Mouse (Mus musculus) stomach, embryonic 14.5 days (tissue): ENCODE data around the gene Eya3. TPM values are rescaled to one million over a fixed set of nuclear protein-coding genes. Genes with fewer than 3 reads are reported as not detected.

ENCODE experiments used
- ATAC-seq: fragments of 200-750 bp; cut with Nextera tagmentation; 2 replicates; pipeline ENCODE4 v1.8.0; 2017; ENCODE audit warnings: low read depth, moderate TSS enrichment; ENCODE audit not compliant: insufficient number of reproducible peaks, insufficient read depth, low FRiP score
- H3K27ac ChIP-seq: fragments of 300-500 bp; sonication (generic); 2 replicates; pipeline ENCODE4 v1.5.1; 2014; ENCODE audit warnings: mild to moderate bottlenecking, low read length, moderate library complexity, mixed read lengths
- H3K27me3 ChIP-seq: fragments of 300-500 bp; sonication (generic); 2 replicates; pipeline ENCODE4 v1.6.1; 2014; ENCODE audit warnings: low read length, control low read depth, mixed read lengths; ENCODE audit not compliant: control insufficient read depth, insufficient read depth
- H3K36me3 ChIP-seq: fragments of 300-500 bp; sonication (generic); 2 replicates; pipeline ENCODE4 v1.6.1; 2014; ENCODE audit warnings: mild to moderate bottlenecking, control low read depth, low read length, moderate library complexity, mixed read lengths; ENCODE audit not compliant: control insufficient read depth, insufficient read depth
- H3K4me1 ChIP-seq: fragments of 300-500 bp; sonication (generic); 2 replicates; pipeline ENCODE4 v1.6.1; 2014; ENCODE audit warnings: low read length, control low read depth, mixed read lengths; ENCODE audit not compliant: control insufficient read depth, insufficient read depth
- H3K4me2 ChIP-seq: fragments of 300-500 bp; sonication (generic); replicated peaks from 2 replicates; pipeline ENCODE4 v1.6.1; 2014; ENCODE audit warnings: low read depth, low read length, control low read depth
- H3K4me3 ChIP-seq: fragments of 300-500 bp; sonication (generic); 2 replicates; pipeline ENCODE4 v1.5.1; 2014; ENCODE audit warnings: low read depth, low read length, control low read depth
- H3K9ac ChIP-seq: fragments of 300-500 bp; sonication (generic); replicated peaks from 2 replicates; pipeline ENCODE4 v1.6.1; 2014; ENCODE audit warnings: low read depth, mild to moderate bottlenecking, control low read depth, low read length, moderate library complexity, mixed read lengths
- H3K9me3 ChIP-seq: fragments of 300-500 bp; sonication (generic); 2 replicates; pipeline ENCODE4 v1.6.1; 2016; ENCODE audit warnings: low read depth, low read length, control low read depth; ENCODE audit not compliant: control insufficient read depth
- WGBS: fragments of 180-500 bp; shearing (Covaris S2); extraction: QIAGEN DNeasy Blood & Tissue Kit; methylation state at CpG from one replicate; pipeline ENCODE4 v1.1.7; 2014; 5-methylcytosine and 5-hydroxymethylcytosine counted together
- polyA plus RNA-seq: library from polyadenylated mRNA; unstranded; fragments of >200 nt; fragmentation: Nextera tagmentation; extraction: Ambion mirVana; gene quantifications from 2 replicates; pipeline ENCODE4 v1.2.1, GENCODE M21; 2014

The Eya3 gene
- polyA plus RNA-seq, 1 experiment from 2014 or later, result 32.3 TPM

GRCm38 (mm10) chr4:132713181-132713580 lies 74.4 kb downstream of the Eya3 start:
- Histone ChIP-seq H3K4me2 (no peak overlapping the region), H3K4me3 (no peak overlapping the region), H3K9ac (no peak overlapping the region), H3K27ac (no peak overlapping the region), H3K27me3 (no peaks in the 10 kb centered on the region), H3K9me3 (no peaks in the 10 kb centered on the region), H3K4me1 (no peaks in the 10 kb centered on the region), H3K36me3 (peaks cover 58% of the 10 kb centered on the region)
- WGBS, result 94% methylated on average over 7 of the region's 7 CpGs
- ATAC-seq, result no peak

- peaks cover 38% of the 10 kb centered on the region; the same call in 1 of the 2 replicates for H3K36me3 ChIP-seq
Measured at GRCm38 (mm10) chr4:132718251-132718650, 79.5 kb downstream of the Eya3 start.

DNA sequence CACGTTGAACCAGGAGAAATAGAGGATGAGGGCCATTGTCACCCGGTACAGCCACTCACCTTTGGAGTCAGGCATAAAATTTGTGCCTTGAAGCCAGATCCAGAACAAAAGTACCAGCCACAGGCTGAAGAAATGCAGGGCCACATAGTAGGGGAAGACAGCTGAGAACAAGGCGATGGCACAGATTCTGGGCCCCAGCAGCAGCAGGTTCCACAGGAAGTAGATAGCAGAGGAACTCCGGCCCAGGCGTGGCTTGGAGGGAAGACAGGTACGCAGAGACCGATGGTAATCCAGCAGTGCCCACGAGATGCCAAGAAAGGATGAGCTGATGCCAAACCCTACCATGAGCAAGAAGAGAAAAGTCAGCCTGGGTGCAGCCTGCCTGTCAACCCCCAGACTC lies 89.4 kb downstream of the Eya3 start:
- H3K36me3 ChIP-seq, result peaks cover 10% of the 10 kb centered on the region; the same call in 1 of the 2 replicates
- H3K4me2 ChIP-seq, result no peak overlapping the region
- H3K9ac ChIP-seq, result no peak overlapping the region
- H3K9me3 ChIP-seq, result no peaks in the 10 kb centered on the region
- no peaks in the 10 kb centered on the region for H3K27me3 ChIP-seq
- H3K4me3 ChIP-seq, result no peak overlapping the region
- no peak for ATAC-seq
- H3K4me1 ChIP-seq, result no peaks in the 10 kb centered on the region
- WGBS, result 92% methylated on average over 8 of the region's 8 CpGs
- no peak overlapping the region for H3K27ac ChIP-seq

More at GRCm38 (mm10) chr4:132718251-132718650, 79.5 kb downstream of the Eya3 start:
- Histone ChIP-seq H3K4me2 (no peak overlapping the region), H3K9me3 (no peaks in the 10 kb centered on the region), H3K27me3 (no peaks in the 10 kb centered on the region), H3K4me1 (no peaks in the 10 kb centered on the region), H3K27ac (no peak overlapping the region), H3K4me3 (no peak overlapping the region), H3K9ac (no peak overlapping the region)
- ATAC-seq, result no peak
- 95% methylated on average over 1 of the region's 1 CpGs for whole genome bisulfite sequencing

- no peak for ATAC-seq
- peak overlapping the region; percentile 52 for H3K9ac ChIP-seq
- H3K9me3 ChIP-seq, result no peaks in the 10 kb centered on the region
- WGBS, result 46% methylated on average over 12 of the region's 12 CpGs
- no peaks in the 10 kb centered on the region for H3K27me3 ChIP-seq
- no peaks in the 10 kb centered on the region for H3K36me3 ChIP-seq
- no peaks in the 10 kb centered on the region for H3K4me1 ChIP-seq
- peak overlapping the region; percentile 94 for H3K4me2 ChIP-seq
- no peak overlapping the region for H3K27ac ChIP-seq
- peak overlapping the region; percentile 52 for H3K4me3 ChIP-seq
Measured at GRCm38 (mm10) chr4:132731616-132732015, 92.8 kb downstream of the Eya3 start.

DNA sequence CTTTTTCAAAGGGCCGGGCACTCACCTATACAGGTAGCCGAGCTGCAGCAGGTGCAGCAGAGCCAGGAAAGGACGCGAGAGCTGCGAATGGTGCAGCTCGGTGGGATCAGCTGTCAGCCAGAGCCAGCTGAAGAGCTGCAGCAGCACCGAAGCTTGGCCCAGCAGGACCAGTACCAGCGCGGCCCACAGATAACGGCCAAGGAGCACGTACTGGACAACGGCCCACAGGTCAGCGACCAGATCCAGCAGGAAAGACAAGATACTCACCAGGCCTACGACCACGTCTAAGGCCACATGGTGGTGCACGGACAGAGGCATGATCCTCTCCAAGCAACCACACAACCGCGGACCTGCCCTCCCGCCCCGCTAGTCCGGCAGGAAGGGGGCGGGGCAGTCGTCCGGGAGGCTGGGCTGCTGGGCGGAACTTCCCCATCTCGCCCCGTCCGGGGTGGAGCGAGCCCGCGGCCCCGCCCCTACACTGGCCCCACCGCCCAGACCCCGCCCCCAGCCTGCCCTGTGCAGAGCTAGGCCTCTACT lies 93.4 kb downstream of the Eya3 start, which contains the start of gene Xkr8:
Gene Xkr8, minus strand, starts transcription at position 399 of the 537 bp plus-strand sequence.
- Histone ChIP-seq H3K9me3 (no peaks in the 10 kb centered on the region), H3K4me1 (no peaks in the 10 kb centered on the region), H3K27ac (no peak within 1 kb of the TSS), H3K27me3 (no peaks in the 10 kb centered on the region), H3K4me2 (peak within 1 kb of the TSS; percentile 94), H3K9ac (peak within 1 kb of the TSS; percentile 52), H3K36me3 (no peaks in the 10 kb centered on the region), H3K4me3 (peak within 1 kb of the TSS; percentile 52)
- WGBS, result 2% methylated on average over 33 of the region's 34 CpGs
- ATAC-seq, result peak; percentile 93

GRCm38 (mm10) chr4:132733071-132733770 lies 94.4 kb downstream of the Eya3 start:
- Histone ChIP-seq H3K36me3 (no peaks in the 10 kb centered on the region), H3K27ac (no peak overlapping the region), H3K4me3 (no peak overlapping the region), H3K4me1 (no peaks in the 10 kb centered on the region), H3K4me2 (no peak overlapping the region; the same call in 1 of the 2 replicates), H3K27me3 (no peaks in the 10 kb centered on the region), H3K9ac (no peak overlapping the region), H3K9me3 (no peaks in the 10 kb centered on the region)
- WGBS, result 92% methylated on average over 25 of the region's 25 CpGs
- no peak for ATAC-seq

GRCm38 (mm10) chr4:132734766-132735165 lies 96.0 kb downstream of the Eya3 start:
- Histone ChIP-seq H3K27ac (no peak overlapping the region), H3K9me3 (no peaks in the 10 kb centered on the region), H3K4me3 (no peak overlapping the region), H3K36me3 (no peaks in the 10 kb centered on the region), H3K27me3 (no peaks in the 10 kb centered on the region), H3K9ac (no peak overlapping the region), H3K4me2 (no peak overlapping the region), H3K4me1 (no peaks in the 10 kb centered on the region)
- ATAC-seq, result no peak
- 90% methylated on average over 2 of the region's 2 CpGs for WGBS

DNA sequence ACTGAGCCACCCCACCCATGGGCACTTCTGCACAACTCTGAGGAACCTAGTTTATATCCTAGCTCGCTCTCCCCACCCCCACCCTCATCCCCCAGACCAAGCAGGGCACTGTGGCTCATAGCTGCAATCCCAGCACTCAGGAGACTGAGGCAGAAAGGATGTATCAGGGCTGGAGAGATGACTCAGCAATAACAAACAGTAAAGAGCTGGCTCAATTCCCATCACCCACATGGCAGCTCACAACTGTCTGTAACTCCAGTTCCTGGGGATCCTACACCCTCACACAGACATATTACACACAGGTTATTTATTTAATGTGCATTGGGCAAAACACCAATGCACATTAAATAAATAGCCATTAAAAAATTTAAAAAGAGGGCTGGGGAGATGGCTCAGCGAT lies 96.6 kb downstream of the Eya3 start:
- Histone ChIP-seq H3K27ac (no peak overlapping the region), H3K9me3 (no peaks in the 10 kb centered on the region), H3K4me3 (no peak overlapping the region), H3K9ac (no peak overlapping the region), H3K4me1 (no peaks in the 10 kb centered on the region), H3K27me3 (no peaks in the 10 kb centered on the region), H3K4me2 (no peak overlapping the region), H3K36me3 (no peaks in the 10 kb centered on the region)
- 79% methylated on average over 2 of the region's 2 CpGs for WGBS
- no peak for ATAC-seq
